Mouse (Mus musculus): Measurements from ENCODE around the gene Fnip2. TPM values are rescaled to one million over a fixed set of nuclear protein-coding genes. Genes with fewer than 3 reads are reported as not detected.

Fnip2 gene
- polyA plus RNA-seq, 1 experiment from 2014 or later = 6.4 TPM

DNA sequence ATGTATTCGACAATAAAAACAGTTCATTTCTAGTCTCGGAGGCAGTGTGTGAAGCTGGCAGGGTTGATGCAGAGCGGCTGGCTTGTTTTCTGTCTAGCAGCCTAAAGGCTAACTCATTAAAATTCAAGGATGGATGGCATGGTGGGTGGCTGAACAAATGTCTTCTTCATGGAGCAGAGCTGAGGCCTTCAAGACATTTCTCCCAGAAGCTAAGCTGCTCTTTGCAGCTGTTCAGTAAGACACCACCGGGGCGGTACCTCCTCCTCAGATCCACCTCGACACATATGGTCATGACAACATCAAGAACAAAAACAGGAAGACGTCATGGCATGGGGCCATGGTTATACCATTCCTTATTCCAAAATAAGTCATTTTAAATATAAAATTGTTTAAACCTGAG is 131.4 kb downstream of the Fnip2 start:
- no peak overlapping the region for H3K27ac ChIP-seq (ENCODE audit: low read depth)
- H3K4me2 ChIP-seq = no peak overlapping the region
- H3K4me3 ChIP-seq (ENCODE audit: low read depth, low read length) = no peak overlapping the region
- ATAC-seq (ENCODE audit: insufficient read depth) (no peak), DNase-seq (peak; percentile 22)
- H3K9me3 ChIP-seq (ENCODE audit: low read depth, low read length) = no peaks in the 10 kb centered on the region
- H3K27me3 ChIP-seq (ENCODE audit: insufficient read depth, low read length) = no peaks in the 10 kb centered on the region
- no peaks in the 10 kb centered on the region for H3K4me1 ChIP-seq (ENCODE audit: insufficient read depth)
- WGBS = 75% methylated on average over 7 of the region's 7 CpGs
- H3K36me3 ChIP-seq (ENCODE audit: insufficient read depth) = no peaks in the 10 kb centered on the region
- TF ChIP-seq CTCF (IDR thresholded peaks at IDR 0.05; ENCODE audit: low read depth) = no peak
- no peak overlapping the region for H3K9ac ChIP-seq

DNA sequence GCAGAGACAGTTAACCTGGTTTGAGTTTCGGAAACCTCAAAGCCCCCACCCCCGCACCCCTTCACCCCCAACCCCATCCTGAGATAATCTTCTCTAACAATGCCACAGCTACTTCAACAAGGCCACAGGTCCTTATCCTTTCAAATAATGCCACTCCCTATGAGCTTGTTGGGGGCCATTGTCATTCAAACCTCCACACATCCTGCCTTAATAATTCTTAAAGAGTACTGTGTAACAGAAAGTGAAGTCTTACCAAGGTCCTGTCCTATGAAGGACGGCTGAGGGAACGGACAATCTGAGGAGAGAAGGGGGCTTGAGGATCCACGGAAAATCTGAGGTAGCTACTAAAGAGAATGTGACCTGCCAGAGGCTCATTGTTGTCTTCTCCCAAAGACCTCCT is 132.6 kb downstream of the Fnip2 start:
- H3K9ac ChIP-seq = no peak overlapping the region
- H3K27ac ChIP-seq (ENCODE audit: low read depth) = no peak overlapping the region
- DNase-seq = no peak
- H3K36me3 ChIP-seq (ENCODE audit: insufficient read depth) = no peaks in the 10 kb centered on the region
- no peaks in the 10 kb centered on the region for H3K4me1 ChIP-seq (ENCODE audit: insufficient read depth)
- no peak for TF ChIP-seq CTCF (IDR thresholded peaks at IDR 0.05; ENCODE audit: low read depth)
- 55% methylated on average over 5 of the region's 5 CpGs for WGBS
- no peak overlapping the region for H3K4me3 ChIP-seq (ENCODE audit: low read depth, low read length)
- ATAC-seq (ENCODE audit: insufficient read depth) = no peak
- no peaks in the 10 kb centered on the region for H3K27me3 ChIP-seq (ENCODE audit: insufficient read depth, low read length)
- H3K9me3 ChIP-seq (ENCODE audit: low read depth, low read length) = no peaks in the 10 kb centered on the region
- no peak overlapping the region for H3K4me2 ChIP-seq

DNA sequence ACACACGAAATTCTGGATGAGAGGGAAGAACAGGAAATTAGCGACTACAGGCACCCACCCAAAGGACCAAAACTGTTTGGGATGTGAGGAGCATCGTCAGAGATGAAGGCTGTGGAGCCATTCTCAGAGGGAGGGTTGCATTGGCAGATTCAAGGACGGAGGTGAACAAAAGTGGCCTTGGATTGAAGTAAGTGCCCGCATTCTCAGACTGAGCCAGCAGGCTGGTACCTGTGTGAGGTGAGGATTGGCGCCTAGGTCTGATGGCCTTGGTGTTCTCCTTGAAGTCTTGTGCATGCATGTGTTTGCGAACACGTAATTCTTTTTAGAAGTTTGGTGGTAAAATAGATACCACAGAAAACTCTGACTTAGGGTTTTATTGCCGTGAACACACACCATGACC is 133.2 kb downstream of the Fnip2 start:
- H3K9ac ChIP-seq = no peak overlapping the region
- H3K4me2 ChIP-seq = no peak overlapping the region
- no peaks in the 10 kb centered on the region for H3K36me3 ChIP-seq (ENCODE audit: insufficient read depth)
- H3K27me3 ChIP-seq (ENCODE audit: insufficient read depth, low read length) = no peaks in the 10 kb centered on the region
- H3K4me3 ChIP-seq (ENCODE audit: low read depth, low read length) = no peak overlapping the region
- no peak for ATAC-seq (ENCODE audit: insufficient read depth)
- no peak for DNase-seq
- H3K4me1 ChIP-seq (ENCODE audit: insufficient read depth) = no peaks in the 10 kb centered on the region
- no peak overlapping the region for H3K27ac ChIP-seq (ENCODE audit: low read depth)
- H3K9me3 ChIP-seq (ENCODE audit: low read depth, low read length) = no peaks in the 10 kb centered on the region
- 76% methylated on average over 9 of the region's 9 CpGs for WGBS
- TF ChIP-seq CTCF (IDR thresholded peaks at IDR 0.05; ENCODE audit: low read depth) = no peak

DNA sequence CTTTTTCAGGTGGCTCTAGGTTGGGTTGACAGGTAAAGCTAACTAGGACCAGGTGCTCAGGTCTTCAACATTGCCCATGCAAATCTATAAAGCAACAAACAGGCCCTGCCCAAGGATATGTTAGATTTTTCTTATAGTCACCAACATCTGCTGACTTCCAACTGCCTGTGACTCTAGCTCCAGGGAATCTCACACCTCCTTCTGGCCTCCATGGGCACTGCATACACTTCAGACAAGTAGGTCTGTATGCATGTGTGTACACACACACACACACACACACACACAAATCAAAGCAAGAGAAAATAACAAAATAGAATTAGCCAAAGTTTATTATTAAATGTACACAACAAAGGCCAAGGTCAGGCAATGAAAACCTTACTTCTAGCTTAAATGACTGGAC is 134.0 kb downstream of the Fnip2 start:
- H3K27ac ChIP-seq (ENCODE audit: low read depth) = no peak overlapping the region
- peak; percentile 62 for TF ChIP-seq CTCF (IDR thresholded peaks at IDR 0.05; ENCODE audit: low read depth)
- DNase-seq = peak; percentile 45
- H3K9me3 ChIP-seq (ENCODE audit: low read depth, low read length) = no peaks in the 10 kb centered on the region
- no peak for ATAC-seq (ENCODE audit: insufficient read depth)
- H3K9ac ChIP-seq = no peak overlapping the region
- no peaks in the 10 kb centered on the region for H3K4me1 ChIP-seq (ENCODE audit: insufficient read depth)
- no peak overlapping the region for H3K4me3 ChIP-seq (ENCODE audit: low read depth, low read length)
- no peaks in the 10 kb centered on the region for H3K36me3 ChIP-seq (ENCODE audit: insufficient read depth)
- H3K27me3 ChIP-seq (ENCODE audit: insufficient read depth, low read length) = no peaks in the 10 kb centered on the region
- no peak overlapping the region for H3K4me2 ChIP-seq

DNA sequence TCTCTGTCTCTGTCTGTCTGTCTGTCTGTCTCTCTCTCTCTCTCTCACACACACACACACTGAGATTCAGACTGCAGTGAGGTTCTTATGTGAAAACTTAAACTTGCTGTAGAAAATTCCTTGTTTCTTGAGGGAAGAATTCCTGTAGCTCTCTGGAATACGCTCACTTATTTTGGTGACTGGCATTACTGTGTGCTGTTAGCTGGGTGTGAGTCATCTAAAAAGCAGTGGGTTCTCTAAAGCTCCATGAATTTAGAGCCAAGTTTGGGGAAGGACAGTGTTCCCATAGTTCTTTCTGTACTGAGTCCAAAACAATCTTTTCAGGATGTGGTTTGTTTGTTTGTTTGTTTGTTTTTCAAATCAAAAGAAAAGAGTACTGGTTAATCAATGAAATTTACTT is 142.2 kb downstream of the Fnip2 start:
- no peak for TF ChIP-seq CTCF (IDR thresholded peaks at IDR 0.05; ENCODE audit: low read depth)

DNA sequence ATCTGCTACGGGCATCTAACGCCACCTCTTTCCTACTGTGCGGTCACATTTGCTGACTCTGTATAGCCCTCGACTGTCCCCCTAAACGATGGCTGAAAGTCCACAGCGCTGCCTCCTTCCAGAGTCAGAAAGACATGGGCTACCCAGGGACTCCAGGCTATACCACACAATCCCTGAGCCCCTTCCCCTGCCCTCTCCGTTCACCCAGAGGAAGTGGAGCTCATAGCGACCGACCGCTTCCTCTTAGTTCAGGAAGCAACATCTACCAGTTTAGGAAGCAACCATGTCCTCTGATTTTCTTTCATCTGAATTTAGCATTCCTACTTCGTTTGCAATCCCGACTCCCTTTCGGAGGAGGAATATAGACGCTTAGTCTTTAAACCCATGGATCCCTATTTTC is 148.7 kb downstream of the Fnip2 start:
- Histone ChIP-seq H3K9ac (no peak overlapping the region), H3K4me2 (no peak overlapping the region), H3K4me3 (ENCODE audit: low read depth, low read length) (no peak overlapping the region), H3K9me3 (ENCODE audit: low read depth, low read length) (no peaks in the 10 kb centered on the region), H3K4me1 (ENCODE audit: insufficient read depth) (no peaks in the 10 kb centered on the region), H3K27me3 (ENCODE audit: insufficient read depth, low read length) (no peaks in the 10 kb centered on the region), H3K36me3 (ENCODE audit: insufficient read depth) (no peaks in the 10 kb centered on the region), H3K27ac (ENCODE audit: low read depth) (no peak overlapping the region)
- no peak for TF ChIP-seq CTCF (IDR thresholded peaks at IDR 0.05; ENCODE audit: low read depth)
- ATAC-seq (ENCODE audit: insufficient read depth) = no peak
- 83% methylated on average over 14 of the region's 14 CpGs for WGBS
- no peak for DNase-seq

More for the DNA sequence above, 142.2 kb downstream of the Fnip2 start:
- WGBS = 69% methylated on average over 1 of the region's 1 CpGs
- Histone ChIP-seq H3K27me3 (ENCODE audit: insufficient read depth, low read length) (no peaks in the 10 kb centered on the region), H3K4me1 (ENCODE audit: insufficient read depth) (no peaks in the 10 kb centered on the region), H3K9me3 (ENCODE audit: low read depth, low read length) (no peaks in the 10 kb centered on the region), H3K4me2 (no peak overlapping the region), H3K4me3 (ENCODE audit: low read depth, low read length) (no peak overlapping the region), H3K36me3 (ENCODE audit: insufficient read depth) (no peaks in the 10 kb centered on the region), H3K27ac (ENCODE audit: low read depth) (no peak overlapping the region), H3K9ac (no peak overlapping the region)
- DNase-seq (no peak), ATAC-seq (ENCODE audit: insufficient read depth) (no peak)

DNA sequence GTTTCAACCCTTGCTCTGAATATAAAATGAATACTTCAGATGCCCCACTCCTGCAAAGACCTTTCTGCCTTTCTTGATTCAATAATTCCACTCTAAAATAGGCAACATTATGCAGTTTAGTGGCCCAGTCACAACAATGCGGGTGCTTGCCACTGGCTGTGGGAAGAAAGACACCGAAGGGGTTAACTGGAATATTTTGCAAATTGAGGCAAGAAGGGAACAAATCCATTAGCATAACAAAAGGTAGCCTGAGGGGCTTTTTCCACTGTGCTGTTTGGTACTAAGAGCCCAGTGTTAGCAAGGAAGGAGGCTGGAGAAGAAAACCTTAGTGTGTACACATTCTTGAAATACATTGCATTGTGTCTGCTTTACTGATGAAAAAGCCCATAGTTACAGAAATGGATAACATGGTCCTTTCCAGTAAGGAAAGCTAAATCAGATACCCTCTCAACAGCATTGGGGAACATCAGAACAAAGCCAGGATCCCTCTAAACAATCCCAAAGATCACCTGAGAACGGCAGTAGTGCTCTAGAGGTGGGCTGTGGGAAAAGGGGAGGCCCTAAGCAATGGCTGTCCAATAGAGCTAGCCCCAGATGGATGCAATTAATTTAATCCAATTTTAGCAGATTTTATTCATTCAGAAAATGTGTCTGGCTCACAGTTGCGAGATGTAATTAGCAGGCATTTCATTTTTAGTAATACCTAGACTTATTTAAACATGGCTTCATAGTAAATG is 150.5 kb downstream of the Fnip2 start:
- 70% methylated on average over 4 of the region's 4 CpGs for WGBS
- ATAC-seq (ENCODE audit: insufficient read depth) (no peak), DNase-seq (no peak)
- Histone ChIP-seq H3K27me3 (ENCODE audit: insufficient read depth, low read length) (no peaks in the 10 kb centered on the region), H3K9me3 (ENCODE audit: low read depth, low read length) (no peaks in the 10 kb centered on the region), H3K4me3 (ENCODE audit: low read depth, low read length) (no peak overlapping the region), H3K4me2 (no peak overlapping the region), H3K9ac (no peak overlapping the region), H3K4me1 (ENCODE audit: insufficient read depth) (no peaks in the 10 kb centered on the region), H3K27ac (ENCODE audit: low read depth) (no peak overlapping the region), H3K36me3 (ENCODE audit: insufficient read depth) (no peaks in the 10 kb centered on the region)
- TF ChIP-seq CTCF (IDR thresholded peaks at IDR 0.05; ENCODE audit: low read depth) = no peak
